Mouse (Mus musculus) intestine, embryonic 14.5 days (tissue): ENCODE data around the gene Pak6. TPM values are rescaled to one million over a fixed set of nuclear protein-coding genes. Genes with fewer than 3 reads are reported as not detected.

Source experiments
- ATAC-seq: fragments of 200-750 bp; cut with Nextera tagmentation; replicated peaks from 2 replicates; pipeline ENCODE4 v1.8.0; 2017; ENCODE audit warnings: low read depth, moderate number of reproducible peaks, moderate TSS enrichment, moderate library complexity; ENCODE audit not compliant: low FRiP score, low TSS enrichment
- DNase-seq: peaks from one replicate; pipeline ENCODE4 v3.0.0-alpha.2; 2018; ENCODE audit warnings: low spot score
- H3K27ac ChIP-seq: fragments of 300-500 bp; sonication (generic); 2 replicates; pipeline ENCODE4 v1.5.1; 2014; ENCODE audit warnings: low read depth, mild to moderate bottlenecking, control low read depth
- H3K27me3 ChIP-seq: fragments of 300-500 bp; sonication (generic); replicated peaks from 2 replicates; pipeline ENCODE4 v1.6.1; 2014; ENCODE audit warnings: low read length, control low read depth; ENCODE audit not compliant: control insufficient read depth, insufficient read depth
- H3K36me3 ChIP-seq: fragments of 300-500 bp; sonication (generic); 2 replicates; pipeline ENCODE4 v1.6.1; 2014; ENCODE audit warnings: low read length, control low read depth; ENCODE audit not compliant: control insufficient read depth, insufficient read depth
- H3K4me1 ChIP-seq: fragments of 300-500 bp; sonication (generic); replicated peaks from 2 replicates; pipeline ENCODE4 v1.6.1; 2014; ENCODE audit warnings: low read length, control low read depth, mixed read lengths; ENCODE audit not compliant: control insufficient read depth, insufficient read depth
- H3K4me2 ChIP-seq: fragments of 300-500 bp; sonication (generic); 2 replicates; pipeline ENCODE4 v1.6.1; 2014; ENCODE audit warnings: low read length
- H3K4me3 ChIP-seq: fragments of 300-500 bp; sonication (generic); 2 replicates; pipeline ENCODE4 v1.5.1; 2014; ENCODE audit warnings: low read depth, low read length, control low read depth, mixed read lengths
- H3K9ac ChIP-seq: fragments of 300-500 bp; sonication (generic); 2 replicates; pipeline ENCODE4 v1.6.1; 2014; ENCODE audit warnings: mild to moderate bottlenecking, low read length
- H3K9me3 ChIP-seq: fragments of 300-500 bp; sonication (generic); 2 replicates; pipeline ENCODE4 v1.6.1; 2016; ENCODE audit warnings: low read length, control low read depth; ENCODE audit not compliant: control insufficient read depth
- WGBS: fragments of 180-500 bp; shearing (Covaris S2); extraction: QIAGEN DNeasy Blood & Tissue Kit; methylation state at CpG from one replicate; pipeline ENCODE4 v1.1.7; 2014; 5-methylcytosine and 5-hydroxymethylcytosine counted together
- polyA plus RNA-seq: library from polyadenylated mRNA; unstranded; fragments of >200 nt; fragmentation: Nextera tagmentation; extraction: Ambion mirVana; gene quantifications from 2 replicates; pipeline ENCODE4 v1.2.1, GENCODE M21; 2014

Pak6 gene
- polyA plus RNA-seq, 1 experiment from 2014 or later = 2.7 TPM

DNA sequence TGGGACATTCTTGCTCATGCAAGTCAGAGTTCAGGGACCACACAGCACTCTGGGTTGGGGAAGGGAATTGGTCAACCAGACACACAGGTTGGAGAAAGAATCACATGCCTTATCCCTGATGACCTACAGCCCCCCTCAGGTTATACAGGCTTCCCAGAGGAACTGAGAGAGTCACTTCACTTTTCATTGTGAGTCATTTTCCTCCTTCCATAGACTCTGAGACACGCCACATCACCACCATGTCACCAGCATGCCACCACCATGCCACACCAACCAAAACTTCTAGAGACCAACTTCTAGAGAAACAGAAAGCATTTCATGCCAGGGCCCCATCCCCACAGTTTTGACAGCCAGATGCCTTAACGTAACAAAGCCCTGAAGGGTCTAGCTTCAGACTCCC, 63.8 kb downstream of the Pak6 start:
- H3K4me3 ChIP-seq = no peak overlapping the region
- H3K27ac ChIP-seq = no peak overlapping the region
- H3K9me3 ChIP-seq = no peaks in the 10 kb centered on the region
- H3K9ac ChIP-seq = no peak overlapping the region
- ATAC-seq (no peak), DNase-seq (no peak)
- H3K4me2 ChIP-seq = no peak overlapping the region
- 93% methylated on average over 2 of the region's 2 CpGs for WGBS
- H3K36me3 ChIP-seq = no peaks in the 10 kb centered on the region
- no peaks in the 10 kb centered on the region for H3K27me3 ChIP-seq
- H3K4me1 ChIP-seq = peaks cover 32% of the 10 kb centered on the region

DNA sequence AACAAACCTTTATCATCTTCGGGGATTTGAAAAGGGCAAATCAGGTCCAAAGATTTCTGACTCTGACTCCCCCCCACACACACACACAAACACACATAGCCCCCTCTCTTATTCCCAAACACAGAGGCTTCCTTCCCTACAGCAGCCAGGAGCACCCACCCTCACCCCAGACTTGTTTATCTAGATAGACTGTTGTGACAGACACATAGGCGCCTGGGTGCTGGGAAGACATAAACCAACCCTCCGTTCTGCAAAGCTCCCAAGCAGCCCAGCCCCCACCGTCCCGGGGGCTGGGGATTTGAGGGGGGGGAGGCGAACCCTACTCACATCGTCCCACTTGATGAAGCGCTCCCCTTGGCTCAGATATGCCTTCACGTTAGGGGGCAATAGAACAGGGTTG, 64.8 kb downstream of the Pak6 start:
- H3K27me3 ChIP-seq = no peaks in the 10 kb centered on the region
- H3K27ac ChIP-seq = peak overlapping the region; percentile 64; the same call in 1 of the 2 replicates
- no peaks in the 10 kb centered on the region for H3K36me3 ChIP-seq
- 6% methylated on average over 9 of the region's 9 CpGs for WGBS
- no peaks in the 10 kb centered on the region for H3K9me3 ChIP-seq
- no peak for ATAC-seq
- peak overlapping the region; percentile 43 for H3K4me2 ChIP-seq
- no peak overlapping the region for H3K9ac ChIP-seq
- 0 out of 2 replicates have a peak overlapping the region, but pooled peaks have one; percentile 10 for H3K4me3 ChIP-seq
- H3K4me1 ChIP-seq = peaks cover 32% of the 10 kb centered on the region
- DNase-seq = no peak

DNA sequence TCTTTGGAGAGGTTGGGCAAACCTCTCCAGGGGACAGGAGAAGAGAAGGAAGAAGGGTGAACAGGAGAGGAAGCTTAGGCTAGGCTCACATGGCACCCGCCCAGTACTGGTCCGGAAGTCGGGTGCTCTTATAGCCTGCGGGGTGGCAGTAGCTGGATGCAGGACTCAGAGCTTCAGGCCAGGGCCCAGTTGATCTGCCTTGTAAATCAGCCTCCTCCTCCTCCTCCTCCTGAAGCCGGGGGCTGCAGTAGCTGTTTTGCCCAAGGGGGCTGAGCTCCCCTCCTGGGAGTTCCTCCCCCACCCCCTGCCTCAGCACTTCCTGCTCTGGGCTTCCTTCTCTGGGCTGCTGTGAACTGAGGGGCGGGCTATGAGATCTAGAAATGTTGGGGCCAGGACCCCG, 65.2 kb downstream of the Pak6 start, which contains the start of gene Plcb2:
Gene Plcb2 (minus strand): TSS at position 102 of the 400 bp plus-strand sequence.
- no peaks in the 10 kb centered on the region for H3K27me3 ChIP-seq
- no peak within 1 kb of the TSS for H3K9ac ChIP-seq

DNA sequence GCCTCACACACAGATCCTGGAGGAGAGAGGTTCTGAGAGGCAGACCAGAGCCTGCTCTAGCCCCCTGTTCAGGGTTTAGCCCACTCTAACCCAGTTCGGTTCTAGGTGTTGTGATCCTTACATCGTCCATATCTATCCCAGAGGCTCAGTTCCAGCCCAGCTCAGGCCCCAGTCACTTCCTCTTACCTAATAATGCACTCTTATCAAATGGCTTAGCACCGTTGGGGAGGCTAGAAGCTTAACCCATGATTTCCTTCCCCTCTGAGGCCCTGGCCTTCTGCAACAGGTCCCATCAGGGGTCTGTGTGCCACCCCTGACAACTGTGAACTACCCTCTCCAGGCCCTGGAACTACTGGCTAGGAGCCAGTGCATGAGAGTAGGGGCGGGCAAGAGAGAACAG, 66.1 kb downstream of the Pak6 start:
- no peaks in the 10 kb centered on the region for H3K36me3 ChIP-seq
- H3K4me3 ChIP-seq = no peak overlapping the region
- H3K4me2 ChIP-seq = no peak overlapping the region
- H3K4me1 ChIP-seq = peaks cover 32% of the 10 kb centered on the region
- no peak for ATAC-seq
- H3K9ac ChIP-seq = no peak overlapping the region
- peak overlapping the region; percentile 64; the same call in 1 of the 2 replicates for H3K27ac ChIP-seq
- 47% methylated on average over 4 of the region's 4 CpGs for WGBS
- DNase-seq = no peak
- H3K27me3 ChIP-seq = no peaks in the 10 kb centered on the region
- no peaks in the 10 kb centered on the region for H3K9me3 ChIP-seq

More for the DNA sequence above, 65.2 kb downstream of the Pak6 start, which contains the start of gene Plcb2:
- Histone ChIP-seq H3K4me1 (peaks cover 32% of the 10 kb centered on the region), H3K4me3 (0 out of 2 replicates have a peak within 1 kb of the TSS, but pooled peaks have one; percentile 10), H3K9me3 (no peaks in the 10 kb centered on the region), H3K36me3 (no peaks in the 10 kb centered on the region), H3K27ac (peak within 1 kb of the TSS; percentile 64; the same call in 1 of the 2 replicates), H3K4me2 (peak within 1 kb of the TSS; percentile 43)
- 11% methylated on average over 7 of the region's 7 CpGs for WGBS
- DNase-seq = peak; percentile 68
- peak; percentile 54 for ATAC-seq

DNA sequence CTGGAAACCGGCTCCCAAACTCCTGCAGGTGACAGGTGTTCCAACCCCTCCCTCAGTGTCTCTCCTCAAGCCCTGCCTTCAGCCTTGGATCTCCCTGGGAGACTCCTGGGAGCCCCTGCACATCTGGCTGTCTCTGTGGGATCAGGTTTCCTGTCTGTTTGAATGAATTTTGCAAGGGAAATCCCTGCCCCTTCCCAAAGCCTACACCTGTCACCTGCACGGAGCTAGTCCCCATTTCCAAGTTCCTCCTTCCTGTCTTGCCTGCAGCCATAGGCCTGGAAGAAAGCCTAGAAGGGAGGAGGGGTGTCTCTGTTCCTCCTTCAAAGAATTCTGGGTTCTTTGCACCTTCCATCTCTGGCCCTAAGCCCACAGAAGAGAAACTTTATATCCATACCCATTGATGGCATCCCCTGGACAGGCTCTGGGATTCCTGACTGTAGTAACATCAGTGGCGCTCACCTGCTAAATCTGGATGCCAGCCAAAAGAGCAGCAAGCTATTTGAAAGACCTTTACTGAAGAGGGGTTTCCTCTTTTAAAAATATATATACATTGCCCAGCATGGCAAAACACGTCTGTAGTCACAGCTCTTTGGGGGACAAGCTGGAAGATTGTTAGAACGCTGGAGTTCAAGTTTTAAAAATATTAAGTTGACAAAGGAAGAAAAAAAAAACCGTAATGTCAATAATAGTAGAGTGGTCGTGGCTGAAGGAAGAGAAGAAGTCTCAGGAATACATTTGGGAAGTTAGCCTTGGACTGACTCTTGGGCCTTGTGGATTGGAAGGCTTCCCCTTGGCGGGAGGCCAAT, 66.9 kb downstream of the Pak6 start:
- Histone ChIP-seq H3K4me2 (no peak overlapping the region), H3K27me3 (no peaks in the 10 kb centered on the region), H3K9me3 (no peaks in the 10 kb centered on the region), H3K27ac (no peak overlapping the region), H3K36me3 (no peaks in the 10 kb centered on the region), H3K4me1 (peaks cover 32% of the 10 kb centered on the region), H3K9ac (no peak overlapping the region), H3K4me3 (no peak overlapping the region)
- ATAC-seq = no peak
- no peak for DNase-seq
- WGBS = 31% methylated on average over 8 of the region's 8 CpGs

DNA sequence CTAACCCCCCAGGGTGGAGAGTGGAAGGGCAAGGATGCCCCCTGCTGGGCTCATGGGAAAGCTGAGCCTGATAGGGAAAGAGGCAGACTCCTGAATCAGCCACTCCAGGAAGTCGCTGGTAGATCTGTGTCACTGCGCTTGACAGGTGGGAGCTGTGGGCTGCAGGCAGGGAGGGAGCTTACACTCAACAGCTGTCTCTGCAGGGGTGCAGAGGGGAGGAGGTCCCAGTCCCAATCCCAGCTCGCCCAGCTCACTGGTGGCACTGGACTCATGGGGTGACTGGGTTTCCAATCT, 67.5 kb downstream of the Pak6 start:
- H3K9ac ChIP-seq = no peak overlapping the region
- H3K4me1 ChIP-seq = peaks cover 32% of the 10 kb centered on the region
- H3K36me3 ChIP-seq = no peaks in the 10 kb centered on the region
- H3K9me3 ChIP-seq = no peaks in the 10 kb centered on the region
- no peaks in the 10 kb centered on the region for H3K27me3 ChIP-seq
- H3K4me3 ChIP-seq = no peak overlapping the region
- 11% methylated on average over 3 of the region's 3 CpGs for WGBS
- ATAC-seq (0 out of 2 replicates have a peak, but pooled peaks have one; percentile 20), DNase-seq (peak; percentile 80)
- H3K27ac ChIP-seq = no peak overlapping the region
- no peak overlapping the region for H3K4me2 ChIP-seq

DNA sequence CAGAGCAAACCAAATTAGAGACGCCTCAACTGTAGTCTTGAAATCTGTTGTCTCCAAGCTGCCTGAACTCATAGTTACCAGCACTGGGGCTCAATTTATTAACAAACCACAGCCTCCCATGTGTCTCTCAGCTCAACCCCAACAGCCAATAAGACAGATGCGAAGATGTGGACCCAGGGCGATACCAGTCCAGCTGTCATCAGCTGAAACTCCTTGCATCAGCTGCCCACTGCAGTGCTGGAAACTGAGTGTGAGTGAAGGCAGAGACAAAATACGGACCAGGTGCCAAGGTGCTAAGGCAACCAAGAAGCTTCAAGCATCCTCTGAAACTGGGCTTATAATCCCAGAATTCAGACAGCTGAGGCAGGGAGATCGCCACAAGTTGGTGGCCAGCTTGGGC, 68.9 kb downstream of the Pak6 start:
- ATAC-seq (no peak), DNase-seq (no peak)
- Histone ChIP-seq H3K4me2 (no peak overlapping the region), H3K36me3 (no peaks in the 10 kb centered on the region), H3K4me1 (peaks cover 32% of the 10 kb centered on the region), H3K9ac (no peak overlapping the region), H3K9me3 (no peaks in the 10 kb centered on the region), H3K4me3 (no peak overlapping the region), H3K27ac (no peak overlapping the region), H3K27me3 (no peaks in the 10 kb centered on the region)
- 83% methylated on average over 5 of the region's 5 CpGs for WGBS

DNA sequence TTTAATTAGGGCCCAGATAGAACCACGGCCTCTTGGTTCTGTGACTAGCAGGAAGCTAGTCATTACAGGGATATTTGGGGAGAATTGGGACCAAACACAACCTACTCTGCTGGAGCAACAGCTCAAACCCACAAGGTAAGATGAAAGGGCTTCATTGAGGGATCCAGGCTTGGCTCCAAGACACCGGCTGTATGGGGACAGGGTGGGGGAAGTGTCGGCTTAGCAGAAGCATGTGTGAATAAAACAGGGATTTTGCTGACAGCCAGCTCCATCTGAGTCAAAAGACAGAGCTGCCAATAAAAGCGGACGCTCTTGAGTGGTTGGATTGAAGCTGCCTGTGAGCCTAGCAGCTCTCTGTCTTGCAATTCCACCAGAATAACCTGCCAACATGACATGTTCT, 70.2 kb downstream of the Pak6 start:
- WGBS = 66% methylated on average over 5 of the region's 5 CpGs
- H3K9ac ChIP-seq = no peak overlapping the region
- ATAC-seq (no peak), DNase-seq (no peak)
- H3K4me2 ChIP-seq = no peak overlapping the region
- H3K4me1 ChIP-seq = peaks cover 21% of the 10 kb centered on the region
- no peaks in the 10 kb centered on the region for H3K9me3 ChIP-seq
- H3K4me3 ChIP-seq = no peak overlapping the region
- H3K27me3 ChIP-seq = no peaks in the 10 kb centered on the region
- no peak overlapping the region for H3K27ac ChIP-seq
- H3K36me3 ChIP-seq = no peaks in the 10 kb centered on the region

DNA sequence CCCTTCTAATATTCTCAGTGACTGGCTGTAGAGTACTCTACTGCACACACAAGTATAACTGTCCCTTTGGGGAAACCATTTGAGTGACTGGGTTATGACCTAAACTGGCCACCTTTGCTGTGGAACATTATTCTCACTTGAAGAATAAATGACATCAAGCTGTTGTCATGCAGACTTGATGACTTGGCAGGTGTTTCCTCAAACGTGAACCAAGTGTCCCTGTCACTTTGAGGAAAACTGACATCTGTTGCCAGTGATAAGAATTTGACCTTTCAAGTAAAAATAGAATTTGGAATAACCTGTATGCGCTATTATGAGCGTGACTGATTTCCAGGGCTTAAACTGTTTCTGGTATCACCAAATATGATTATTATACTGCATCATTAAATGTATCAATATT, 77.2 kb downstream of the Pak6 start:
- H3K36me3 ChIP-seq = no peaks in the 10 kb centered on the region
- no peak overlapping the region for H3K4me2 ChIP-seq
- ATAC-seq (no peak), DNase-seq (no peak)
- no peaks in the 10 kb centered on the region for H3K9me3 ChIP-seq
- WGBS = 63% methylated on average over 3 of the region's 3 CpGs
- H3K9ac ChIP-seq = no peak overlapping the region
- no peak overlapping the region for H3K27ac ChIP-seq
- peaks cover 10% of the 10 kb centered on the region; the same call in 1 of the 2 replicates for H3K27me3 ChIP-seq
- no peak overlapping the region for H3K4me3 ChIP-seq
- peaks cover 5% of the 10 kb centered on the region; the same call in 1 of the 2 replicates for H3K4me1 ChIP-seq
